Mouse (Mus musculus): ENCODE measurements around the gene Map3k5. TPM values are rescaled to one million over a fixed set of nuclear protein-coding genes. Genes with fewer than 3 reads are reported as not detected.

Map3k5 gene
- polyA plus RNA-seq, 1 experiment from 2014 or later, result 2.2 TPM

GRCm38 (mm10) chr10:19939282-19939705 is 5.0 kb downstream of the Map3k5 start:
- 32% methylated on average over 8 of the region's 8 CpGs for WGBS
- peak overlapping the region; percentile 74 for H3K27ac ChIP-seq
- no peak for TF ChIP-seq CTCF (IDR thresholded peaks at IDR 0.05; ENCODE audit: low read depth)
- peaks cover 27% of the 10 kb centered on the region for H3K4me1 ChIP-seq (replicated peaks; ENCODE audit: insufficient read depth, low read length)
- DNase-seq (ENCODE audit: low spot score), result peak; percentile 40
- H3K9me3 ChIP-seq (replicated peaks; ENCODE audit: low read length), result no peaks in the 10 kb centered on the region
- H3K36me3 ChIP-seq (ENCODE audit: insufficient read depth, low read length), result no peaks in the 10 kb centered on the region
- H3K4me2 ChIP-seq (ENCODE audit: low read length), result no peak overlapping the region
- peak; percentile 7; the same call in 1 of the 2 replicates for ATAC-seq (replicated peaks; ENCODE audit: low FRiP score, low read depth)
- H3K27me3 ChIP-seq (ENCODE audit: insufficient read depth, low read length), result no peaks in the 10 kb centered on the region
- no peak overlapping the region for H3K4me3 ChIP-seq (replicated peaks; ENCODE audit: low read depth, low read length)
- H3K9ac ChIP-seq (ENCODE audit: low read depth, low read length), result no peak overlapping the region

- WGBS, result 83% methylated on average over 7 of the region's 7 CpGs
- no peak overlapping the region for H3K4me2 ChIP-seq (ENCODE audit: low read length)
- no peak overlapping the region for H3K4me3 ChIP-seq (replicated peaks; ENCODE audit: low read depth, low read length)
- DNase-seq (ENCODE audit: low spot score), result no peak
- ATAC-seq (replicated peaks; ENCODE audit: low FRiP score, low read depth), result 0 out of 2 replicates have a peak, but pooled peaks have one; percentile 9
- no peak for TF ChIP-seq CTCF (IDR thresholded peaks at IDR 0.05; ENCODE audit: low read depth)
- H3K9me3 ChIP-seq (replicated peaks; ENCODE audit: low read length), result no peaks in the 10 kb centered on the region
- H3K4me1 ChIP-seq (replicated peaks; ENCODE audit: insufficient read depth, low read length), result peaks cover 27% of the 10 kb centered on the region
- H3K27ac ChIP-seq, result peak overlapping the region; percentile 74
- H3K9ac ChIP-seq (ENCODE audit: low read depth, low read length), result no peak overlapping the region
- H3K36me3 ChIP-seq (ENCODE audit: insufficient read depth, low read length), result no peaks in the 10 kb centered on the region
- no peaks in the 10 kb centered on the region for H3K27me3 ChIP-seq (ENCODE audit: insufficient read depth, low read length)
Observed at GRCm38 (mm10) chr10:19940127-19940526, 5.9 kb downstream of the Map3k5 start.

GRCm38 (mm10) chr10:19940626-19941025 is 6.4 kb downstream of the Map3k5 start:
- H3K27me3 ChIP-seq (ENCODE audit: insufficient read depth, low read length), result no peaks in the 10 kb centered on the region
- no peak overlapping the region for H3K4me2 ChIP-seq (ENCODE audit: low read length)
- DNase-seq (ENCODE audit: low spot score), result no peak
- H3K36me3 ChIP-seq (ENCODE audit: insufficient read depth, low read length), result no peaks in the 10 kb centered on the region
- 69% methylated on average over 8 of the region's 8 CpGs for WGBS
- H3K27ac ChIP-seq, result 0 out of 2 replicates have a peak overlapping the region, but pooled peaks have one; percentile 32
- ATAC-seq (replicated peaks; ENCODE audit: low FRiP score, low read depth), result no peak
- no peak overlapping the region for H3K9ac ChIP-seq (ENCODE audit: low read depth, low read length)
- no peaks in the 10 kb centered on the region for H3K9me3 ChIP-seq (replicated peaks; ENCODE audit: low read length)
- no peak for TF ChIP-seq CTCF (IDR thresholded peaks at IDR 0.05; ENCODE audit: low read depth)
- H3K4me1 ChIP-seq (replicated peaks; ENCODE audit: insufficient read depth, low read length), result peaks cover 27% of the 10 kb centered on the region
- no peak overlapping the region for H3K4me3 ChIP-seq (replicated peaks; ENCODE audit: low read depth, low read length)

GRCm38 (mm10) chr10:19941063-19941462 is 6.8 kb downstream of the Map3k5 start:
- H3K9ac ChIP-seq (ENCODE audit: low read depth, low read length), result no peak overlapping the region
- no peak overlapping the region for H3K4me2 ChIP-seq (ENCODE audit: low read length)
- no peaks in the 10 kb centered on the region for H3K36me3 ChIP-seq (ENCODE audit: insufficient read depth, low read length)
- H3K27ac ChIP-seq, result peak overlapping the region; percentile 32
- no peak overlapping the region for H3K4me3 ChIP-seq (replicated peaks; ENCODE audit: low read depth, low read length)
- H3K27me3 ChIP-seq (ENCODE audit: insufficient read depth, low read length), result no peaks in the 10 kb centered on the region
- DNase-seq (ENCODE audit: low spot score) (no peak), ATAC-seq (replicated peaks; ENCODE audit: low FRiP score, low read depth) (no peak)
- TF ChIP-seq CTCF (IDR thresholded peaks at IDR 0.05; ENCODE audit: low read depth), result peak; percentile 6; the same call in 1 of the 2 replicates
- 19% methylated on average over 6 of the region's 6 CpGs for WGBS
- no peaks in the 10 kb centered on the region for H3K9me3 ChIP-seq (replicated peaks; ENCODE audit: low read length)
- peaks cover 27% of the 10 kb centered on the region for H3K4me1 ChIP-seq (replicated peaks; ENCODE audit: insufficient read depth, low read length)

- H3K9ac ChIP-seq (ENCODE audit: low read depth, low read length), result no peak overlapping the region
- H3K4me3 ChIP-seq (replicated peaks; ENCODE audit: low read depth, low read length), result no peak overlapping the region
- no peak overlapping the region for H3K27ac ChIP-seq
- ATAC-seq (replicated peaks; ENCODE audit: low FRiP score, low read depth) (no peak), DNase-seq (ENCODE audit: low spot score) (no peak)
- no peaks in the 10 kb centered on the region for H3K9me3 ChIP-seq (replicated peaks; ENCODE audit: low read length)
- WGBS, result 82% methylated on average over 9 of the region's 9 CpGs
- peaks cover 27% of the 10 kb centered on the region for H3K4me1 ChIP-seq (replicated peaks; ENCODE audit: insufficient read depth, low read length)
- no peak for TF ChIP-seq CTCF (IDR thresholded peaks at IDR 0.05; ENCODE audit: low read depth)
- H3K36me3 ChIP-seq (ENCODE audit: insufficient read depth, low read length), result no peaks in the 10 kb centered on the region
- no peaks in the 10 kb centered on the region for H3K27me3 ChIP-seq (ENCODE audit: insufficient read depth, low read length)
- no peak overlapping the region for H3K4me2 ChIP-seq (ENCODE audit: low read length)
Observed at GRCm38 (mm10) chr10:19941914-19942313, 7.6 kb downstream of the Map3k5 start.

GRCm38 (mm10) chr10:19942621-19943020 is 8.3 kb downstream of the Map3k5 start:
- Histone ChIP-seq H3K27ac (no peak overlapping the region), H3K9me3 (replicated peaks; ENCODE audit: low read length) (no peaks in the 10 kb centered on the region), H3K27me3 (ENCODE audit: insufficient read depth, low read length) (no peaks in the 10 kb centered on the region), H3K36me3 (ENCODE audit: insufficient read depth, low read length) (no peaks in the 10 kb centered on the region), H3K4me3 (replicated peaks; ENCODE audit: low read depth, low read length) (no peak overlapping the region), H3K4me1 (replicated peaks; ENCODE audit: insufficient read depth, low read length) (peaks cover 27% of the 10 kb centered on the region), H3K9ac (ENCODE audit: low read depth, low read length) (no peak overlapping the region), H3K4me2 (ENCODE audit: low read length) (no peak overlapping the region)
- no peak for ATAC-seq (replicated peaks; ENCODE audit: low FRiP score, low read depth)
- 100% methylated on average over 3 of the region's 3 CpGs for WGBS
- no peak for TF ChIP-seq CTCF (IDR thresholded peaks at IDR 0.05; ENCODE audit: low read depth)
- no peak for DNase-seq (ENCODE audit: low spot score)

GRCm38 (mm10) chr10:19945651-19946050 is 11.4 kb downstream of the Map3k5 start:
- H3K4me2 ChIP-seq (ENCODE audit: low read length), result no peak overlapping the region
- H3K36me3 ChIP-seq (ENCODE audit: insufficient read depth, low read length), result no peaks in the 10 kb centered on the region
- peaks cover under 1% of the 10 kb centered on the region; the same call in 1 of the 2 replicates for H3K4me1 ChIP-seq (replicated peaks; ENCODE audit: insufficient read depth, low read length)
- H3K9me3 ChIP-seq (replicated peaks; ENCODE audit: low read length), result no peaks in the 10 kb centered on the region
- no peak overlapping the region for H3K27ac ChIP-seq
- 79% methylated on average over 7 of the region's 7 CpGs for WGBS
- H3K4me3 ChIP-seq (replicated peaks; ENCODE audit: low read depth, low read length), result no peak overlapping the region
- H3K27me3 ChIP-seq (ENCODE audit: insufficient read depth, low read length), result no peaks in the 10 kb centered on the region
- TF ChIP-seq CTCF (IDR thresholded peaks at IDR 0.05; ENCODE audit: low read depth), result no peak
- ATAC-seq (replicated peaks; ENCODE audit: low FRiP score, low read depth) (no peak; the same call in 1 of the 2 replicates), DNase-seq (ENCODE audit: low spot score) (no peak)
- no peak overlapping the region for H3K9ac ChIP-seq (ENCODE audit: low read depth, low read length)

Measured in kidney, postnatal 0 days (tissue).